Comparison of ENCODE assay signal across 8 mouse cellular contexts in the genomic region with DNA sequence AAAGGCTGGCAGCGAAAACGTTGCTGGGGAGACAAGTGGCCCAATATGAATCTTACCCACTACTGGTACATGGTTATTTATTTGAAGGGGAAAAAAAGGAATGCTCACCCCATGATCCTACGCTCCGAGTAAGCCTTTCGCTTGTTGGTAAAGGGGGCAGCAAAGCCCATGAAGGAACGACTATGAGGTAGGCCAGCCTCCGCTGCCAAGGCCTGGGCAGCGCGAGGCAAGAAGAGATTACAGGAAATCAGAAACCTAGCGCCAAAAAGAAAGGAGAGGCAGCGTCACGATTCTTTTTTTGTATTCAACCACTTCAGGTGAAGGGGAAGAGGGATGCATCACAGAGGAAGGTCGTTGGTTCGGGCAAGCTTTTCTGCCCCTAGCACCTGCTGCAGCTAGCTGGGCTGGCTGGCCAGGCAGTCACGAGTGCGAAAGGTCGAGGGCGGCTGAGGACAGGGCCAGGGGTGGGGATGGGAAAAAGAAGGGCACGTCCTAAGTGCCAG. TPM values are rescaled to one million over a fixed set of nuclear protein-coding genes. Genes with fewer than 3 reads are reported as not detected.
DNase-seq lines count a peak whose midpoint lies in the region; ATAC-seq and TF ChIP-seq lines count a peak whose summit lies in the region.

No protein-coding gene starts in this region.

- H3K36me3 ChIP-seq in embryonic facial prominence, embryonic 14.5 days (ENCODE audit: control insufficient read depth, insufficient read depth, low read length), result peaks cover 18% of the 10 kb centered on the region
- no peaks in the 10 kb centered on the region; the same call in none of the 2 replicates for H3K36me3 ChIP-seq in intestine, postnatal 0 days (ENCODE audit: control insufficient read depth, insufficient read depth)
- peaks cover 15% of the 10 kb centered on the region for H3K36me3 ChIP-seq in midbrain, embryonic 16.5 days (ENCODE audit: control insufficient read depth, insufficient read depth, low read length)

- no peaks in the 10 kb centered on the region for H3K27me3 ChIP-seq in embryonic facial prominence, embryonic 14.5 days (replicated peaks; ENCODE audit: control insufficient read depth, insufficient read depth, low read length)
- H3K27me3 ChIP-seq in intestine, postnatal 0 days (replicated peaks; ENCODE audit: control insufficient read depth, insufficient read depth, low read length), result no peaks in the 10 kb centered on the region
- no peaks in the 10 kb centered on the region for H3K27me3 ChIP-seq in midbrain, embryonic 16.5 days (ENCODE audit: control insufficient read depth, insufficient read depth, low read depth, low read length)

- no peak for TF ChIP-seq CTCF in layer of hippocampus, adult 2 months (conservative IDR thresholded peaks at IDR 0.05)
- no peak for TF ChIP-seq CTCF in intestine, postnatal 0 days (IDR thresholded peaks at IDR 0.05; ENCODE audit: low read depth)

- peak overlapping the region; percentile 96 for H3K4me2 ChIP-seq in embryonic facial prominence, embryonic 14.5 days (ENCODE audit: low read depth, low read length)
- peak overlapping the region; percentile 88 for H3K4me2 ChIP-seq in intestine, postnatal 0 days (replicated peaks; ENCODE audit: low read depth)
- peak overlapping the region; percentile 85 for H3K4me2 ChIP-seq in midbrain, embryonic 16.5 days (ENCODE audit: low read length)

- peak overlapping the region; percentile 68 for H3K9ac ChIP-seq in embryonic facial prominence, embryonic 14.5 days (ENCODE audit: low read depth, low read length)
- H3K9ac ChIP-seq in intestine, postnatal 0 days (ENCODE audit: low read depth, low read length), result peak overlapping the region; percentile 63
- H3K9ac ChIP-seq in midbrain, embryonic 16.5 days (ENCODE audit: low read depth, low read length), result peak overlapping the region; percentile 78

- peak overlapping the region; percentile 92 for H3K27ac ChIP-seq in layer of hippocampus, adult 2 months
- peak overlapping the region; percentile 91 for H3K27ac ChIP-seq in embryonic facial prominence, embryonic 14.5 days (replicated peaks; ENCODE audit: low read depth, low read length)
- peak overlapping the region; percentile 92 for H3K27ac ChIP-seq in intestine, postnatal 0 days (ENCODE audit: low read depth, low read length)
- peak overlapping the region; percentile 97 for H3K27ac ChIP-seq in midbrain, embryonic 16.5 days (ENCODE audit: low read length)

- peak overlapping the region; percentile 81 for H3K4me3 ChIP-seq in layer of hippocampus, adult 2 months
- H3K4me3 ChIP-seq in embryonic facial prominence, embryonic 14.5 days (ENCODE audit: low read depth, low read length), result peak overlapping the region; percentile 69
- peak overlapping the region; percentile 67 for H3K4me3 ChIP-seq in intestine, postnatal 0 days (ENCODE audit: low read depth, low read length)
- H3K4me3 ChIP-seq in midbrain, embryonic 16.5 days (ENCODE audit: low read depth, low read length), result peak overlapping the region; percentile 74

- no peak for DNase-seq in layer of hippocampus, adult 2 months (ENCODE audit: low spot score in 2 of 2)
- no peak for DNase-seq in layer of hippocampus, adult 18-20 months (ENCODE audit: low spot score in 2 of 2)
- DNase-seq in embryonic facial prominence, embryonic 14.5 days (ENCODE audit: low spot score), result no peak
- DNase-seq in frontal cortex, postnatal 25 days (ENCODE audit: low spot score in 2 of 2), result no peak
- DNase-seq in cerebellum, adult 9-10 months, result no peak
- DNase-seq in adrenal gland, postnatal 36 days, result no peak

- H3K4me1 ChIP-seq in embryonic facial prominence, embryonic 14.5 days (ENCODE audit: control insufficient read depth, insufficient read depth, low read length), result peaks cover 4% of the 10 kb centered on the region; the same call in 1 of the 2 replicates
- peaks cover 9% of the 10 kb centered on the region; the same call in 1 of the 2 replicates for H3K4me1 ChIP-seq in intestine, postnatal 0 days (replicated peaks; ENCODE audit: control insufficient read depth, insufficient read depth, low read length)
- H3K4me1 ChIP-seq in midbrain, embryonic 16.5 days (ENCODE audit: control insufficient read depth, insufficient read depth, low read length), result peaks cover 10% of the 10 kb centered on the region

- ATAC-seq in embryonic facial prominence, embryonic 14.5 days (ENCODE audit: low read depth), result no peak
- no peak for ATAC-seq in intestine, postnatal 0 days
- ATAC-seq in midbrain, embryonic 16.5 days, result no peak; the same call in 1 of the 2 replicates

- WGBS in embryonic facial prominence, embryonic 14.5 days, result 20% methylated on average over 18 of the region's 19 CpGs
- WGBS in intestine, postnatal 0 days, result 16% methylated on average over 19 of the region's 19 CpGs
- 12% methylated on average over 19 of the region's 19 CpGs for WGBS in midbrain, embryonic 16.5 days

- no peaks in the 10 kb centered on the region for H3K9me3 ChIP-seq in embryonic facial prominence, embryonic 14.5 days (ENCODE audit: control insufficient read depth, low read length)
- H3K9me3 ChIP-seq in intestine, postnatal 0 days (ENCODE audit: control insufficient read depth), result no peaks in the 10 kb centered on the region
- H3K9me3 ChIP-seq in midbrain, embryonic 16.5 days (replicated peaks; ENCODE audit: control insufficient read depth, low read length, poor library complexity, severe bottlenecking), result no peaks in the 10 kb centered on the region

RNA-seq across cellular contexts. Expression of a gene that starts 0.8 kb away (rescaled TPM):
- total RNA-seq in layer of hippocampus, adult 2 months (2021), result 10 to 100 TPM; 48.6 to 49.2 TPM
- total RNA-seq in layer of hippocampus, adult 18-20 months (2021), result 10 to 100 TPM; 49.5 to 49.7 TPM
- 15.6 and 16.8 TPM in 2 replicates for polyA plus RNA-seq in embryonic facial prominence, embryonic 14.5 days (2014; fragmentation: Nextera tagmentation; extraction: Ambion mirVana)
- polyA plus RNA-seq in intestine, postnatal 0 days (2015; fragmentation: Nextera tagmentation; extraction: Ambion mirVana), result 21.1 and 22.3 TPM in 2 replicates
- 36.8 and 40.3 TPM in 2 replicates for polyA plus RNA-seq in midbrain, embryonic 16.5 days (2015; fragmentation: Nextera tagmentation; extraction: Ambion mirVana)
- 10 to 100 TPM; 70.3 to 83.5 TPM for total RNA-seq in adrenal gland, postnatal 36 days (2021)

RNA-seq across cellular contexts. Expression of a gene that starts 9.0 kb away (rescaled TPM):
- 10 to 100 TPM; 50.6 to 51.6 TPM for total RNA-seq in layer of hippocampus, adult 2 months (2021)
- 10 to 100 TPM; 45.4 to 49.6 TPM for total RNA-seq in layer of hippocampus, adult 18-20 months (2021)
- polyA plus RNA-seq in embryonic facial prominence, embryonic 14.5 days (2014; fragmentation: Nextera tagmentation; extraction: Ambion mirVana), result 11.9 and 12.7 TPM in 2 replicates
- 4.0 and 4.9 TPM in 2 replicates for polyA plus RNA-seq in intestine, postnatal 0 days (2015; fragmentation: Nextera tagmentation; extraction: Ambion mirVana)
- 9.9 and 13.6 TPM in 2 replicates for polyA plus RNA-seq in midbrain, embryonic 16.5 days (2015; fragmentation: Nextera tagmentation; extraction: Ambion mirVana)
- 10 to 100 TPM; 56.4 to 70.6 TPM for total RNA-seq in adrenal gland, postnatal 36 days (2021)

RNA-seq across cellular contexts. Expression of a gene that starts 30.4 kb away (rescaled TPM):
- total RNA-seq in layer of hippocampus, adult 2 months (2021), result 100 to 1,000 TPM; 226 to 235 TPM
- 100 to 1,000 TPM; 227 to 229 TPM for total RNA-seq in layer of hippocampus, adult 18-20 months (2021)
- polyA plus RNA-seq in embryonic facial prominence, embryonic 14.5 days (2014; fragmentation: Nextera tagmentation; extraction: Ambion mirVana), result 199 and 201 TPM in 2 replicates
- 248 and 266 TPM in 2 replicates for polyA plus RNA-seq in intestine, postnatal 0 days (2015; fragmentation: Nextera tagmentation; extraction: Ambion mirVana)
- polyA plus RNA-seq in midbrain, embryonic 16.5 days (2015; fragmentation: Nextera tagmentation; extraction: Ambion mirVana), result 247 and 265 TPM in 2 replicates
- total RNA-seq in adrenal gland, postnatal 36 days (2021), result 100 to 1,000 TPM; 369 to 370 TPM

RNA-seq across cellular contexts. Expression of a gene that starts 33.1 kb away (rescaled TPM):
- under 1 TPM in 1 of 2 experiments, not detected in 1; 0.29 TPM for total RNA-seq in layer of hippocampus, adult 2 months (2021)
- total RNA-seq in layer of hippocampus, adult 18-20 months (2021), result under 1 TPM in 1 of 2 experiments, not detected in 1; 0.37 TPM
- 0.11 and 0.13 TPM in 2 replicates for polyA plus RNA-seq in embryonic facial prominence, embryonic 14.5 days (2014; fragmentation: Nextera tagmentation; extraction: Ambion mirVana)
- polyA plus RNA-seq in intestine, postnatal 0 days (2015; fragmentation: Nextera tagmentation; extraction: Ambion mirVana), result 109 and 114 TPM in 2 replicates
- polyA plus RNA-seq in midbrain, embryonic 16.5 days (2015; fragmentation: Nextera tagmentation; extraction: Ambion mirVana), result 0.10 TPM in 1 of 2 replicates, not detected in the other
- not detected for total RNA-seq in adrenal gland, postnatal 36 days (2021)

RNA-seq across cellular contexts. Expression of a gene that starts 43.3 kb away (rescaled TPM):
- 10 to 100 TPM; 88.2 to 93.0 TPM for total RNA-seq in layer of hippocampus, adult 2 months (2021)
- 10 to 100 TPM; 96.5 to 98.5 TPM for total RNA-seq in layer of hippocampus, adult 18-20 months (2021)
- 61.9 and 63.3 TPM in 2 replicates for polyA plus RNA-seq in embryonic facial prominence, embryonic 14.5 days (2014; fragmentation: Nextera tagmentation; extraction: Ambion mirVana)
- 79.2 and 82.5 TPM in 2 replicates for polyA plus RNA-seq in intestine, postnatal 0 days (2015; fragmentation: Nextera tagmentation; extraction: Ambion mirVana)
- 141 and 150 TPM in 2 replicates for polyA plus RNA-seq in midbrain, embryonic 16.5 days (2015; fragmentation: Nextera tagmentation; extraction: Ambion mirVana)
- 10 to 100 TPM; 71.4 to 73.6 TPM for total RNA-seq in adrenal gland, postnatal 36 days (2021)
